Mouse (Mus musculus) lung, postnatal 0 days (tissue): ENCODE measurements at regions not wholly inside any gene's neighbourhood (a gene's known extent, or its start where the extent isn't known, plus 50 kb on each side); places are given as distances from the start of the nearest gene placed in this dataset.

ENCODE experiments used
- CTCF ChIP-seq: IDR thresholded peaks from 2 replicates; pipeline ENCODE4 v1.5.1; 2016; ENCODE audit warnings: antibody characterized with exemption, mild to moderate bottlenecking
- EP300 ChIP-seq: IDR thresholded peaks from 2 replicates; pipeline ENCODE4 v1.6.1; 2016; ENCODE audit warnings: antibody characterized with exemption, mild to moderate bottlenecking, control low read depth

- TF ChIP-seq CTCF = no peak
- TF ChIP-seq EP300 = no peak
These were observed 646.4 kb upstream of the 3110018I06Rik start for GRCm38 (mm10) chr12:106841996-106842395.
